Mouse (Mus musculus): ENCODE measurements around the gene Nmd3. TPM values are rescaled to one million over a fixed set of nuclear protein-coding genes. Genes with fewer than 3 reads are reported as not detected.

Nmd3 gene
- polyA plus RNA-seq, 1 experiment from 2014 or later: 147 TPM

Other genes starting within 250 kb of the Nmd3 start
- 42.7 and 43.1 TPM in 2 replicates for gene B3galnt1, start 123.0 kb upstream of the Nmd3 start, polyA plus RNA-seq (2014; fragmentation: Nextera tagmentation; extraction: Ambion mirVana)
- gene Sptssb, start 138.0 kb downstream of the Nmd3 start, polyA plus RNA-seq (2014; fragmentation: Nextera tagmentation; extraction: Ambion mirVana): 26.3 and 26.7 TPM in 2 replicates

All from stomach, embryonic 14.5 days (tissue).